Mouse (Mus musculus) adipocyte (in vitro differentiated cells): ENCODE data around the gene Tnpo1.

ENCODE experiments used
- DNase-seq: peaks from one replicate; pipeline ENCODE4 v3.0.0-alpha.2; 2016; ENCODE audit warnings: low spot score

Gene Tnpo1

DNA sequence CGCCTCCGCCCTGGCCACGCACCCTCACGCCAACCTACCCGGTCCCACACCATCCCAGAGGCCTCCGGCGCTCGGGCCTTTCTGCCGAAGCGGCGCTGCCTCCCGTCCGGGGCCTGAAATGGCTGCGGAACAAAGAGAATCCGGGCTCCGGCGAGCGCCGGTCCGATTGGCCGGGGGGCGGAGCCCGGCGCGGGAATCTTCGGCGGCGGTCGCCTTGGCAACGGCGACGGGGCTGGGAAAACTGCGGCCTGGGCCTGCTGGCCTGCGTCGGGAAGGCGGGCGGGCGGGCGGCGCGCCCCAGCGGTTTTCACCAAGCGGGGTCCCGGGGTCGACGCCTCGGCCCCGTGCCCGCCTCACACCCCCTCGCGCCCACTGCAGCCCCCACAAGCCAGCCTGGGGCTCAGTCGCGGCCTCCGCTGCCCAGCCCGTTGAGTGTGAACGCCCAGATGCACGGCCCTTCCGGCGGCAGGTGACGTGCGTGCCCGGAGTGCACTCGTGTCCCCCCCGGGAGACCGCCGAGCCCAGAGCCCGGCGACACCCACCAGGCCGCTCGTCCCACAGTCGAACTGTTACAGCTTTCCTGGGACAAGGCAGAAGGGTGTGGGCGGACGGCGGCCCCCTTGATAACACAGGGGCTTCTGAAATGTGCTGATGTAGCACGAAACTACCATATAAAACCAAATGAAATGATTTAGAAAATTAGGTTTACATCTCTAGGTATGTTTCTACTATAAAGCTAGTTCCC is at the start of gene Tnpo1:
TSS of gene Tnpo1 (minus strand) at position 172 of the 745 bp plus-strand sequence.
- DNase-seq: peak; percentile 82

DNA sequence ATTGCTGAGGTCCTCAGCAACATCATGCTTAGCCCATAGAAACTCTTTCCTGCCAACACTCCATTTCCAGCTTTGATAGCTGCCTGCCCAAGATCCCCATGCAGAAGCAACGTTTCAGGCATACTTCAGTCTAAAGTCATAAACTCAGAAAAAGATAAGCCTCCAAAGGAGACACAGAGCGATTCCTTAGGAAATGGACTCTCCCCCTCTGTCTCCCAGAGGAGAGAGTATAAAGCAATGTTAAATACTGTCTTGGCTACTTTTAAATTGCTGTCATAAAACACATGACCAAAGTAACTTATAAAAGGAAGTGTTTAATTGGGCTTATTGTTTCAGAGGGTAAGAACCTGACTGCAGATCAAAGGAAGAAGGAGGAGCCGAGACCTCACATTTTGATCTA is 45.9 kb upstream of the Tnpo1 start:
- DNase-seq: no peak

DNA sequence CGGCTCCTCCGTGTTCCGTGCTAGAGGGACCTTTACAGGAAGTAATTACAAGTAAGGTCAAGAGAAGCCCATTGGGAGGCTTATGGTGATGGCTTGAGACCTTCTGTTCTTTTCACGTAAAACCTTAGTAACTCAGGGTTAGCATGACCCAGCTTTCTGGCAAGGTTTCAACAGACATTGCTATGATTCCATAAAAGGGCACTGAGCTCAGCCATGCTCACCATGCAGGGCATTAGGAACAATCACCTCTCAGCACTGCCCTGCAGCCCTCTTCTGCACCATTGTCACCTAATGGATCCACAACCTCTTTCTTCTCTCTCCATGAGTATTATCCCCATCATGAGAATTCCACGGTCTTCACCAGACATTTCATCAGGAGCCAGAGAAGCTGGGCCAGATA is 45.5 kb upstream of the Tnpo1 start:
- DNase-seq: no peak

DNA sequence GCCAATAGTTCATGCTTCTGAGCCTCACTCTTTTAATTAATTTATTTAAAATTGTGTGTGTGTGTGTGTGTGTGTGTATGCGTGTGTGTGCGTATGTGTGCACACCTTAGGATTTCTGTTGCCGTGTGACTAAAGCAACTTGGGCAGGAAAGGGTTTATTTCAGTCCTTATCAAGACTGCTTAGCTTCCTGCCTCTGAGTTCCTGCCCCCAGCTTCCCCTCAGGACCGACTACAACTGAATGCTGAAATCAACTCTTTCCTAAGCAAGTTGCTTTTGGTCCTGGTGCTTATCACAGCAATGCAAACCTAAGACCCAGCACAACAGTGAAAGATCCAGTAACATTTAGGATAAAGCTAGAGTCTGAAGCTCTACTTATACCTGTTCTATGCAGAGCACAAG is 42.3 kb upstream of the Tnpo1 start:
- DNase-seq: no peak

DNA sequence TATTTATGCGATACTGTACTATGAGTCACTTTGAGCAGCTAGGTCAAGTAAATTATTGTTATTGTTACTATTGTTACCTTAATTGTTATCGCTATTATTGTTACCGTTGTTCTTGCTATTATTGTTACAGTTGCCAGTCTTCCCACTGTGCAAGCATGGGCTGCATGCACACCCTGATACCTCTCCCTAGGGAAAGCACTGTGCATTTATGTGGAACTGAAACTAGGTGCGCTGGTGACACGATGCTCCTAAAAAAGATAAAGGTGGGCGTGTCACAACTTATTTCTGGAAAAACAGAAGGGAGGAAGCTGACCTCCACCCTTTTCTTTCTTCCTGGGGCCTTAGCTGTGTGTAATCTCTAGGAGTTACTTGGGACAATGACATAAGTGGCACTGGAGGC is 41.8 kb upstream of the Tnpo1 start:
- no peak for DNase-seq

DNA sequence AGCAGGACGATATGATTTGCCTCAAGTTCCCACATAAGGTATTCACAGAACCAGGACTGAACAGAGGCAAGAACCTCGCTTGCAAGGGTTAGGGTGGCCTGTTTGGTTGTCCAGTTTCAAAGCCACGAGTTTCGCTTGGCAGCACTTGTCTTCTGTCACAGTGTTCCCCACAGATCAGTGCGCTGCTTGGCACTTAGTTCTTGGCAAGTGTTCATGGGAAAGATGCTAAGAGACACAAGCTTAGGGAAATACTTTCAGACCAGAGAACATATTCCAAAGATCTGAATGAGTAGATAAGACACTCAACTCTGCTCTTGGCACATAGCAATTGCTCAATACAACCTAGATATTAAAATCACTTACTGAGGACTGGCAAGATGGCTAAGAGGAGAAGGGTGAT is 40.4 kb upstream of the Tnpo1 start:
- DNase-seq: peak; percentile 72

DNA sequence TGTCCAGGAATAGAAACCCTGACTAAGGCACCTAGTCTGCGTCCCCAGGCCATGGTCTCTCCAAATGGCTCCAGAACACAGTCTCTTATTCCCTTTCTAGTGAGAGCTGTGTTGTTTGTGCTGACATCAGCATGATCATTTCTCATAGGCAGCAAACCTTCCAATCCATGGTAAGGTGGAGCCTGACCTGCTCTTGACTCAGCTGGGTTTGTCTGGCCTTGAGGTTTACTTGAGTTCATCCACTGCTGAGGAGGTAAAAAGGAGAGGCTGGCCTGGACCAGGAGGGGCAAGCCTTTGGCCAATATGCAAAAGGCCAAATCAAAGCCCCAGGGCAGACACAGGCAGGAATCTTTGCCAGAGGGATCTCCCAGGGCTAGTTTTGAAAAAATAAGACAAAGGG is 37.4 kb upstream of the Tnpo1 start:
- no peak for DNase-seq

DNA sequence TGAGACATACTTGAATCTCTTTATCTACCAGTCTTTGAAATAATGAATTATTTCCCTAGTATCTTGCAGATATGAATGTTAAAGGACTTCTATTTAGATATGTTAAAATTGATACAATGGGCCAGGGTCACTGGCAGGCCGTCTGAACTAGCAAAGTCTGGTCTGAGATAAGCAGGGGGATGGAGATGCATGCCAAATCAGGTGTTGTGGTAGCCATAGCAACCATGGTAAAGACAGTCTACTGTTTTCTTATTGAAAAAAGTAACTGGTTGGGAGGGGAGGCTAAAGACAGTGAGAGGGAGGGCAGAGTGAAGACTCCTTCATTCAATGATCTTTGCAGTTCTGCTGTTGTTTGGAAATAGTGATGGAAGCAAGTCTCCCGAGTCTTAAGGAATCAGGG is 32.0 kb upstream of the Tnpo1 start:
- DNase-seq: no peak

DNA sequence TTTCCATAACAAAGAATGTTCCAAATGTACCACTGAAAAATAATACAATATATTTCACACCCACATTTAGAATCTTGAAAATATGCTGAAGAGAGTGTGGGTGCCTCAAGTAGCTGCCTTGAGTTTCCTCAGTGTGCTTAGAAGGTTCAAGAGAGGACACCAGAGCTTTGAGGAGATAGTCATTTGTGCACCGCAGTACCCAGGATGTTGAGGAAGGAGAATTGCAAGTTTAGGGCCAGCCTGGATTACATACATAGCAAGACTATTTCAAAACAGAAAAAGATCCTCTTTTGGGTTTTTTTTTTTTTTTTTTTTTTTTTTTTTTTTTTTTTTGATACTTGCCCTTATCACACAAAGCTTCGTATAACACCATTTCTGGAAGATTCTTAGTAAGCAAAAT is 30.0 kb upstream of the Tnpo1 start:
- no peak for DNase-seq

DNA sequence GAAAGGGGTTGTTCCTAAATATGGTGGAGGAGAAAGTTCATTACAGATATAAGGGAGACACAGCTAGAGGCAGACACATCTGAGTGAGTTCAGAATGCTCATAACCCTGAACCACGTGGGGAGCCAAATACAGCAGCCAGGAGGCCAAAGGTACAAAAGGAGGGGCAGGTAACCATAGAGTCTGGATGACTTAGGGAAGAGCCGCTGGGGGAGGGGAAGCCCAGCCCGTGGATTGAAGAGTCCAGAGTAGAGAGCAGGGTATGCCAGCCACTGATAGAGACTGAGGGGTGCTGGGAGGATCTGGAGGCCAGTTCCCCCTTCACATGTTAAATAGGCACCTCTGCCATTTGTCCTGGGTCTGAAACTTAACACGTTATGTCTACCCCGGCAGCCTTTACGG is 29.5 kb upstream of the Tnpo1 start:
- no peak for DNase-seq

DNA sequence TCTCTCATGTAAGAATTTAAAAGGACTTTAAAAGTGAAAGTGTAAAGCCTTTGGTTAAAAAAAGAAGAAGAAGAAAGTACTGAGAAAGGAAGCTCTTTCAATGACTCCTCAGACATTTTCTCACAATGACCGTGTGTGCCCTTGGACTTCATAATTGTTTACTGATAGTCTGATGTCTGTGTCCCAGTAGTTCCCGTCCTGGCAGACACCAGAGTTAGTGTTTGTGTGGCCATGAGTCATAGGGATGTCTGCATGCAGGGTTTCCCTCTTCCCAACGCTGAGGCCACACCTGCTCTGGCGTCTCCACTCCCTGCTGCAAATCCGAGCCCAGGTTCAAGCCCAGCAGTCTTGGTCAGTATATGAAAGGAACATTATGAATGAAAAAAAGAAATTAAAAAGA is 29.0 kb upstream of the Tnpo1 start:
- DNase-seq: peak; percentile 54

DNA sequence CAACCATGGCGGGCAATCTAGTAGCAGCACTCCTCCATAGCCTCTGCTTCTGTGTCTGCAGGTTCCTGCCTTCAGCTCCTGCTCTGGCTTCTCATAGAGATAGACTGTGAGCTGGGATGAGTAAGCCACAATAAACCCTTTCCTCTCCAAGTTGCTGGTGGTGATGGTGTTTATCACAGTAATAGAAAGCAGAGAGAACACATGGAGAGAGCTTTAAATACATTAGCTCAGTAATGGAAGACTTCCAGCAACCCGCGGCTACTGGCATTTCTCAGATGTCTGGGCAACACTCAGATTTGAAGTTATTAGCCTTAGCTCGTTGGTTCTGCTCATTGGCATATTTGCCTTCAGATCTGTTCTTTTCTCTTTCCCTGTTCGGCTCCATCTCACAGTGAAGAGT is 27.6 kb upstream of the Tnpo1 start:
- DNase-seq: peak; percentile 11

DNA sequence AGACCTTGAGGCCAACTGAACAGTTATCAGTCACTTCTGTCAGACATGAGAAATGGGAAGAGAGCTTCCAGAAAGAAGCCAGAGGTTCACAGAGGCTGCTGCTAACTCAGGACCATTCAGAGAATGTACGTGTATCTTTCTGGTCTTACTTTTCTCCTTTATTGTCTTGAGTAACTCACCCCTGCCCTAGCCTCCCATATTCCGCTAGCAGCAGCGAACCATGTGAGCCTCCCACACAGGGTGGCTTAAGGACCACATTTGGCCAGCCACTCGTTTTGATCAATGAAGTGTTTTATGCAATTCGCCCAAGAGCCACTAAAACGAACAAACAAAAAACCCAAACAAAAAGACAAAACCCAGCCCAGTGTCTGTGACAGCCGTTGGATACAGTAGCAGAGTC is 25.8 kb upstream of the Tnpo1 start:
- peak; percentile 8 for DNase-seq

DNA sequence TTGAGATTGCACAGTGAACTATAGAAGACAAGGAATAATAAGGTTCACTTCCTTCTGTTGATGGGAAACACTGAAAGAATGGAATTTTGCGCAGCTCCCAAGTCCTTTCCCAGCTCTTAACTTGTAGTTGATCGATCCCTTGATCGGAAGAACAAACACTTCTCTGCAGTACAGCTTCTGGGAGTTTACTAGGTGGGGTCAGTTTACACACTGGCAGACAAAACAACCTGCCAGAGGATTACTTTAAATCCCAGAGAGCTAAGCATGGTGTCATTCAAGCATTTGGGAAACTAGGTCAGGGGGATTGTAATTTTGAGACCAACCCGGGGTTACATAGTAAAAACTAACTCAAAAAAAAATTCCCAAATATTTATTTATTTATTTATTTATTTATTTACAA is 22.0 kb upstream of the Tnpo1 start:
- DNase-seq: no peak

DNA sequence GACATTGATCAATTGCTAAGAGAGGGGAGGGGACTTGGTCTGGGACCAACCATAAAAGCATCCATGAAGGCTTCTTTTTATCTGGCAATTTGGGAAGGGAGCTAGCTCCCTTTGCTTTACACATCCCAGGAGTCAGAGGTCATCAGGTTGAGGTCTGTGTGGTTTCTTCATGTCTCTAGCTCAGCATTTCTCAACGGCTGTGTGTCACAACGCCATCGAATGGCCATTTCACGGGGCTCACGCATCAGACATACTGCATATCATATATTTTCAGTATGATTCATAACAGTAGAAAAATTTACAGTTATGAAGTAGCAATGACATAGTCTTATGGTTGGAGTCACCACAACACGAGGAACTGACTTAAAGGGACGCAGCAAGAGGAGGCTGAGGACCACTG is 20.2 kb upstream of the Tnpo1 start:
- DNase-seq: no peak

DNA sequence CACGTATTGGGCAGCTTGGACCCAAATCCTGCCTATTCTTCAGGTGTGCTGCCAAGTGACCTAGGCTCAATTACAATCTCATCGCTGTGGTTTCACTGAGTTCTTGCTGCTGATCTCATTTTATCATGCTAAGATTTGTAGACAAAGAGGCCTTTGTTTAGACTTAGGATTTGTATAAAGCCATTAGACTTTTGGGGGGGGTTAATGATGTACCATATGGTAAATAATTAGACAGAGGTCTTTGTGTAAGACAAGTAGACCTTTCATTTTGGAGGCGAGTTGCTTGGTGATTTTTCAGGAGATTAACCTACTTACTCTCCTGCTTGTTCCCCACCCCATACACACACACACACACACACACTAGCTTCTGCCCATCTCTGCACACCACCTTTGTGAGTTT is 19.7 kb upstream of the Tnpo1 start:
- DNase-seq: no peak

DNA sequence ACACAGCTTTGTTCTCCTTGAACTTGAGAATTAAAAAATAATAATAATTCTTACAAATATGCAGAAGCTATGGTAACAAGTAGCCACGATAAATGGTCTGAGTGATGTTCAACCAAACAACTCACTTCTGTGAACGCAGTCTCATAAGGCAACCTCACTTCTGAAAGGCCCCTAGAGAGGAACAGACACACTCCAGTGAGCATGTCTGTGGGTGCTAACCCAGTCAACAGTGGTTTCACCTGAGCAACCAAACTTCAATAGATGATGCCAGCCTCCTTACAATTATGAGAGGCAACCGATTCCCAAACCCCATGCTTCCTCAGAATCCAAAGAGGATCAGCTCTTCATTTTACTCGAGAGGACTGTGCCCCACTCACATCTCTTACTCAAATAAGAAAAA is 19.2 kb upstream of the Tnpo1 start:
- no peak for DNase-seq

DNA sequence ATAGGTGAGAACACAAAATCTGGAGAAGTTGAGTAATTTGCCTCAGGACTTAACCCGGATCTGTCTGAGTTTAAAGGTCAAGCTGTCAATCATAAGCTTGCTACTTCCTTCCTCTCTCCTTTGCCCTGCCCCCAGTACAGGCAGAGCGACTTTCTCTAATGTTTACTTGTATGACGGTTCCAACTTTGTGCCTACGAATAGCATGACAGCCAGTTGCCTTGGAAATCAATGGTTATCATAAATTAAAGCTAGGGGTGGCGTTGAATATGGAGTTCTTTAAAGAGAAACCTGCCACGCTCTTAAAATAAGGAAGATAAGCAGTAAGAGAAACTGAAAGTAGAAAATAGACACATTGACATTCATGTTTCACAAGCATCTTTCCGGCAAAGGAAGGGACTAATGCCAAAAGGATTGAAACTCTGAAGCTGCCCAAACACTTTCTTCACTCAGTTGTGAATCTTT is 18.5 kb upstream of the Tnpo1 start:
- DNase-seq: peak; percentile 51

DNA sequence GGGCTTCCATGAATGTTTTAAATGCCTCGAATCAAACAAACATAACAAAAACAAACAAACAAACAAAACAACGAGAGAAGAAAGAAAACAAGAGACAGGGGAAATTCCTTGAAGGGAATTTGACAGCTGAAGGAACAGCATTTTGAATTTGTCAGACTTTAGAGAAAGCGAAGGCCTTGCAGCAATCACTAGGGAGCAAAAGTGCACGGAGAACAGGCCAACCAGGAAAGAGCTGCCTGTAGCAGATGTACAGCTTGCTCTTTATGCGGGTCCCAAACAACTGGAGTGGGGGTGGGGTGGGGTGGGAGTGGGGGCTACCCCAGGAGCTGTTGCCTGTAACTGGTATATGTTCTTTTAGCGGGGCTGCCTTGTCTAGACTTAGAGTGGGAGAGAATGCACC is 16.2 kb upstream of the Tnpo1 start:
- DNase-seq: no peak

DNA sequence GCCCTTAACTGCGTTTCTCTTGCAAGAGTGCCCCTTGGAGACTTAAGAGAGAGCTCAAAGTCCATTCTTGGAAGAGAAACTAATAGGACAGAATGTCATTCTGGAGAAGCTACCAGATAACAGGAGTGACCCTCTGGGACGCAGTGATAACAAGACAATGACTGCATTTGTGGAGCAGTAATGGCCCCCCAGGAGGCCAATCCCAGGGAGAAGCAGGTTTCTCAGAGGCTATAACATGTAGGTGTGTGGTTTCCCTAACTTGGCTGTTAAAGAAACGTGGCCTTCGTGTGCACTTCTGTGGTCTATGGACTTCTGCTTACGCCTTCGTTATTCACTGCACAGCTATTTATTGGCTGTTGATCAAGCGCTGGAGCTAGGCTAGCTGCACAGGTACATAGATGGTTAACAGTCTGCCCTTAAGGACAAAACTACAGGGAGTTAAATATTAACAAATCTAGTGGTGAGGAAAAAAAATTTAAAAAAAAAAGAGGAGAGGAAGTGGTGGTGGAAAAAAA is 15.7 kb upstream of the Tnpo1 start:
- no peak for DNase-seq

DNA sequence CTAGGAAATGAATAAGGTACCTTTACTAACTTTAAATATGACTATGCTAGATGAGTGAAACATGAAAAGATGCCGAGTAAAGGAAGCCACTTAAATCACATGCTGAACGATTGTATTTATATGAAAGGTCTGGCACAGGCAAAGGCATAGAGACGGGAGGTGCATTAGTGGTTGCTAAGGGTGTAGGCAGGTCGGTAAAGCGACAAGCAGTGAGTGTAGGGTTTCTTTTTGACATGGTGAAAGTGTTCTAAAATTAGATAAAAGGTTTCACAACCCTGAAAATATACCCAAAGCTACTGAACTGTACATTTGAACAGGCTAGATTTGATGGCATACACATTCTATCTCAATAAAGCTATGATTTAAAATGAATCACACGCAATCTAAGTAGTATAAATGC is 10.9 kb upstream of the Tnpo1 start:
- DNase-seq: no peak

DNA sequence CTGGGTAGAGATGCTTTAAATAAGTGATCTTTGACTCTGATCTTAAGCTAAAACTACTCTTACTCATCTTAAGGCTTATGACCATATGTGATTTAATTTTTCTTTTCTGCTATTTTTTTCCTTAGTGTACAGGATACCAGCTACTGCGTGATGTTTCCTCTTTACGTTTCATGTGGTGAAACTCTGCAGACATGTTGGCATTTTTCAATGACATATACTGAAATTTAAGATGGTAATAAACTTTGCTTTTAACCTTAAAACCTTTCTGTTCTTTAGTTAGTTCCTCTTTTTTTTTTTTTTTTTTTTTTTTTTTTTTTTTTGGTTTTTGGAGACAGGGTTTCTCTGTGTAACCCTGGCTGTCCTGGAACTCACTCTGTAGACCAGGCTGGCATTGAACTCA is 2.7 kb upstream of the Tnpo1 start:
- no peak for DNase-seq

DNA sequence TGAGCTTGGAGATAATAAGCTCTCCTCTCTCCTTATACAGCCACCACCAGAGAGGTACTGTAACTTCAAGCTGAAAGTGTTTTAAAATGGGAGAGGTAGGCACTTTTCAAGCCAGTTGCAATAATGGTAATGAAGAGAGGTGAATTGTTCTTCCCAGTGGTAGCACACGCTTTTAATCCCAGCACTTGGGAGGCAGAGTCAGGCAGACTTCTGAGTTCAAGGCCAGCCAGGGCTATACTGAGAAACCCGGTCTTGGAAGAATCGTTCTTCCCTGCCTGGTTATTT is 716 bp upstream of the Tnpo1 start:
- peak; percentile 28 for DNase-seq

DNA sequence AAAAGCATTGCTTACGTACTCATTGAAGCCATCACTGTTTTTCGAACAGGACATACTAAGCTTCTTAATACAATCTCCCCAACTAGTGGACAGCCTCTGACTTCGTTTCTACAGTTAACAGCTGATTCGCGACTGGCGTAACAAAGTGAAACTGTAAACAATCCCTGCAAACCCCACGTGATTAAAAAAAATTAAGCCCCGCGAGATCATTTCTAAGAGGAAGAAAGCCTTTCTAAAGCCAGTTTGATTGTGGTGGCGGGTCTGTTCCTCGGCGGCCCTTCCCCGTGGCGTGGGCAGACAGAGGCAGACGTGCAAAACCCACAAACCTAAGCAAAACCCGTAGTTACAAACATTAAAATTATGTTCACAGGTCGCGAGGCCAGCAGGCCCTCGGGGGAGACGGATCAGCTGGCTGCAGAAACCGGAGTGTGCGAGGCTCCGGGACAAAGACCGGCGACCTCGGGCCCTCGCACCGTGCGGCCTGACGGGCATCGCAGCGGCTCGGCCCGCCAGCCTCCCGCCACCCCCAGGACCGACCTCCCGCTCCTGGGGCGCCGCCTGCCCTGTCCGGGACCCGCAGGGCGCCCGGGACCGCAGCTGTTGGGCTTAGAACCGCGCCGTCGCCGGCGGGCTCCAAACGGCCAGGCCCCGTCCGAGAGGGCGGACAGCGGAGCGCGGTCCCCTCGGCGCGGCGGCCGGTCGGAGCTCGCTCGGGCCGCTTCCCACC is 535 bp downstream of the Tnpo1 start:
- DNase-seq: peak; percentile 91
